Mouse (Mus musculus) liver, adult 2 months (tissue): ENCODE measurements at regions not wholly inside any gene's neighbourhood (a gene's known extent, or its start where the extent isn't known, plus 50 kb on each side); places are given as distances from the start of the nearest gene placed in this dataset.

Experiments
- CTCF ChIP-seq: fragments of 200-500 bp; IDR thresholded peaks from 2 replicates; pipeline ENCODE4 v1.5.1; 2011; ENCODE audit warnings: low read depth, low read length, control low read depth
- POLR2A ChIP-seq: fragments of 200-500 bp; IDR thresholded peaks from 2 replicates; pipeline ENCODE4 v1.6.1; 2011; ENCODE audit warnings: low read length, control low read depth; ENCODE audit not compliant: insufficient read depth; ENCODE audit errors: extremely low read depth

DNA sequence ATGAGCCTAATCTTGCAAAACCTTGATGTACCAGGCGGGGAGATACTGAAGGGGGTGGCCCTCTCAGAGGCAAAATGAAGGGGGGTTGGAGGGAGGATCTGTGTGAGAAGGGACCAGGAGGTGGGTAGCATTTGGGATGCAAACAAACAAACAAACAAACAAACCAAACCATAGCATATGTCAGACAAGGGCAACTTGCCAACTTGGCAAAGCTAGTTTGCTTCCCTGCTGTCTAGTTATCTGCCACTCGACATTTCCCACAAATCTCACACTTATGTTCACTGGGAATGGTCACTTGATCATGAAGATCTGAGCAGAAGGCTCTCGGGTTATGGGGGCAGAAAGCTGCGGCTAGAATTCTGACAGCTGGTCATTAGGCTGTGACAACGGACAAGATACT lies 65.9 kb upstream of the Bod1l start:
- TF ChIP-seq CTCF, result no peak
- TF ChIP-seq POLR2A, result no peak
